Mouse (Mus musculus) ES-E14 (cell line): ENCODE data around the gene Tgm7. TPM values are rescaled to one million over a fixed set of nuclear protein-coding genes. Genes with fewer than 3 reads are reported as not detected.

ENCODE experiments used
- DNase-seq: peaks from one replicate; pipeline ENCODE4 v3.0.0-alpha.2; 2013; ENCODE audit warnings: low read depth, low spot score
- H3K27ac ChIP-seq: 2 replicates; pipeline ENCODE4 v1.5.1; 2012; ENCODE audit warnings: low read depth, mild to moderate bottlenecking, low read length, moderate library complexity, mixed read lengths; ENCODE audit not compliant: poor library complexity, insufficient read depth, severe bottlenecking
- H3K36me3 ChIP-seq: 2 replicates; pipeline ENCODE4 v1.6.1; 2012; ENCODE audit warnings: mild to moderate bottlenecking, low read length, moderate library complexity, mixed read lengths; ENCODE audit not compliant: control insufficient read depth, poor library complexity, insufficient read depth, severe bottlenecking
- H3K4me1 ChIP-seq, 2 experiments: fragments of 150-350 bp in 1 of 2; sonication (generic) in 1 of 2; 2 replicates each; pipeline ENCODE4 v1.6.1; 2012; ENCODE audit warnings: low read length in 2 of 2, mild to moderate bottlenecking in 1 of 2, mixed read lengths in 1 of 2; ENCODE audit not compliant: control insufficient read depth in 2 of 2, insufficient read depth in 2 of 2, poor library complexity in 1 of 2
- H3K4me3 ChIP-seq, 2 experiments: fragments of 150-350 bp in 1 of 2; sonication (generic) in 1 of 2; 2 replicates each; pipeline ENCODE4 v1.5.1; 2012; ENCODE audit warnings: low read length in 2 of 2, low read depth in 1 of 2, mild to moderate bottlenecking in 1 of 2, mixed read lengths in 1 of 2; ENCODE audit not compliant: insufficient read depth in 1 of 2, poor library complexity in 1 of 2, severe bottlenecking in 1 of 2
- H3K9ac ChIP-seq: 2 replicates; pipeline ENCODE4 v1.6.1; 2012; ENCODE audit warnings: low read depth, mild to moderate bottlenecking, low read length, mixed read lengths; ENCODE audit not compliant: poor library complexity, insufficient read depth, severe bottlenecking
- H3K9me3 ChIP-seq: fragments of 150-350 bp; sonication (generic); 2 replicates; pipeline ENCODE4 v1.6.1; 2012; ENCODE audit warnings: low read depth, mild to moderate bottlenecking, low read length; ENCODE audit not compliant: control insufficient read depth, insufficient read depth
- CHD2 ChIP-seq: IDR thresholded peaks from 2 replicates; pipeline ENCODE4 v1.6.1; 2014; ENCODE audit warnings: mild to moderate bottlenecking, low read depth, low read length, inconsistent platforms
- HCFC1 ChIP-seq: IDR thresholded peaks from 2 replicates; pipeline ENCODE4 v1.6.1; 2012; ENCODE audit warnings: low read length, inconsistent platforms, borderline replicate concordance; ENCODE audit not compliant: insufficient read depth
- MAFK ChIP-seq: IDR thresholded peaks from 2 replicates; pipeline ENCODE4 v1.6.1; 2014; ENCODE audit warnings: mild to moderate bottlenecking, low read depth, low read length, inconsistent platforms; ENCODE audit not compliant: insufficient read depth
- ZC3H11A ChIP-seq: IDR thresholded peaks from 2 replicates; pipeline ENCODE4 v1.6.1; 2012; ENCODE audit warnings: low read depth, mild to moderate bottlenecking, inconsistent platforms, low read length, borderline replicate concordance
- ZNF384 ChIP-seq: IDR thresholded peaks from 2 replicates; pipeline ENCODE4 v1.6.1; 2012; ENCODE audit warnings: low read depth, low read length, inconsistent platforms
- in situ Hi-C, 2 experiments: fragments of 600-800 bp; cut with MboI; formaldehyde crosslinking; loops; one replicate each; pipeline ENCODE4 v1.15.1; 2025; ENCODE audit warnings: low sequenced_read_pairs in 2 of 2, inconsistent platforms in 1 of 2; ENCODE audit not compliant: unreplicated experiment in 2 of 2
- total RNA-seq: library from RNA; depleted of rRNA; stranded (reverse); fragments of 300-350 nt; gene quantifications from 2 replicates; pipeline ENCODE4 v1.2.3, GENCODE M21; 2012; rRNA removed

Tgm7 gene
- total RNA-seq, result not detected in 2 replicates

DNA sequence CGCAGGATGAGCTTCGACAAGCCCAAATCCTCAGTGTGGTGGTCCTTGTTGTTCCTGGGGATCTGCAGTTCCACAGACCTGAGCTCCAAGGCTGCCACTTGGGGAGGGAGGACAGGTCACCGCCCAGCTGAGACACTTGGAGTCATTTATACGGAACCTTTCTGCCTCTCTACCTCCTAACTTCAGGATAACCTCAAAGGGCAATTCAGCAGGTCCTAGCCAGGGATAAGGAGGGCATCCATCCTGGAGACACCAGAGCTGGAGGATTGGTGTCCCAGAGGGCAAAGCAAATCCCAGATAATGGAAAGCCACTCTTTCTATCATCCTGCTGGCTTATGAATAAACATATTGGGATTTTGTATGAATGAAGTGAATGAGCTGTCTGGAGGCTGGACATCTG lies at the start of gene Tgm7:
Tgm7 (minus strand) TSS at position 101 of the 400 bp plus-strand sequence.
- no peaks in the 10 kb centered on the region for H3K9me3 ChIP-seq
- no peak within 1 kb of the TSS for H3K4me3 ChIP-seq
- no peak for TF ChIP-seq MAFK
- no peak for TF ChIP-seq ZNF384
- no peak for TF ChIP-seq HCFC1
- no peak within 1 kb of the TSS for H3K9ac ChIP-seq
- in situ Hi-C loops, result no loop called here
- no peak for DNase-seq
- H3K4me1 ChIP-seq, result no peaks in the 10 kb centered on the region
- H3K36me3 ChIP-seq, result no peaks in the 10 kb centered on the region
- H3K27ac ChIP-seq, result no peak within 1 kb of the TSS

- H3K4me1 ChIP-seq, result no peaks in the 10 kb centered on the region
- H3K9ac ChIP-seq, result no peak overlapping the region
- H3K36me3 ChIP-seq, result peaks cover 7% of the 10 kb centered on the region
- H3K4me3 ChIP-seq, result no peak overlapping the region
- no peaks in the 10 kb centered on the region for H3K9me3 ChIP-seq
- TF ChIP-seq CHD2 (no peak), ZNF384 (no peak), MAFK (no peak), HCFC1 (no peak), ZC3H11A (no peak)
- no peak overlapping the region for H3K27ac ChIP-seq
- in situ Hi-C loops, result no loop called here
- DNase-seq, result no peak
These were observed 43.5 kb upstream of the Tgm7 start for GRCm38 (mm10) chr2:121153100-121153499.

GRCm38 (mm10) chr2:121149679-121150078 lies 40.1 kb upstream of the Tgm7 start:
- H3K36me3 ChIP-seq, result peaks cover 8% of the 10 kb centered on the region
- no peak overlapping the region for H3K27ac ChIP-seq
- no peak overlapping the region for H3K9ac ChIP-seq
- H3K4me1 ChIP-seq, result no peaks in the 10 kb centered on the region
- TF ChIP-seq ZNF384 (no peak), MAFK (no peak), ZC3H11A (no peak), HCFC1 (no peak), CHD2 (no peak)
- in situ Hi-C loops, result no loop called here
- H3K4me3 ChIP-seq, result no peak overlapping the region
- H3K9me3 ChIP-seq, result no peaks in the 10 kb centered on the region
- DNase-seq, result no peak

DNA sequence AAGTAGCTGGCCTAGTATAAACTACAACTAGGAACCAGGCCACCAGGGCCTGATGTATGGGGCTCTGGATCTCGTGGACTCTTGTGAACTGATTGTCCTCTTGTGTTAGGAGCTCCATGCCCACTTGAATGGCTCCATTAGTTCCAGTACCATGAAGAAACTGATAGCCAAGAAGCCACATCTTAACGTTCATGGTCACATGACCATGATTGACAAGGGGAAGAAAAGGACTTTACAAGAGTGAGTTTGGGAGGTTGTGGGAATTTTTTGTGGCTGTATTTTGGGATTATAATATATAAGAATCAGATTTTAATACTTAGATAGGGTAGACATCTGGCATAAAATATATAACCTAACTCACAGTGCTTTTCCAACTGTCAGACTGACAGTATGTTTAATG lies 32.8 kb upstream of the Tgm7 start:
- in situ Hi-C loops, result no loop called here

More for the DNA sequence above, 32.8 kb upstream of the Tgm7 start:
- H3K36me3 ChIP-seq, result peaks cover 12% of the 10 kb centered on the region
- TF ChIP-seq ZC3H11A, result no peak
- TF ChIP-seq ZNF384, result no peak
- no peak for TF ChIP-seq HCFC1
- no peak for TF ChIP-seq CHD2
- TF ChIP-seq MAFK, result no peak
- H3K4me3 ChIP-seq, result no peak overlapping the region
- H3K9ac ChIP-seq, result no peak overlapping the region
- H3K9me3 ChIP-seq, result no peaks in the 10 kb centered on the region
- DNase-seq, result no peak
- H3K4me1 ChIP-seq, result no peaks in the 10 kb centered on the region; a peak in 1 of 4 replicates
- no peak overlapping the region for H3K27ac ChIP-seq
